ENCODE assay signal across 9 mouse cellular contexts in genomic region chr4:124317042-124317441, GRCm38 (mm10).
DNase-seq lines count a peak whose midpoint lies in the region; ATAC-seq lines count a peak whose summit lies in the region.
"Had no signal": no experiment of that assay in that cellular context is flagged by ENCODE, and none has a peak within 500 bp of the region (broad histone marks: within the 10 kb centered on the region; RNA-seq: fewer than 3 reads in every experiment).

No protein-coding gene starts in this region.

- H3K4me3 ChIP-seq in heart, embryonic 16.5 days (ENCODE audit: low read length): no peak overlapping the region
- no peak overlapping the region for H3K4me3 ChIP-seq in embryonic facial prominence, embryonic 14.5 days (ENCODE audit: low read depth, low read length)

- no peaks in the 10 kb centered on the region for H3K36me3 ChIP-seq in heart, embryonic 16.5 days (ENCODE audit: control insufficient read depth, insufficient read depth)
- no peaks in the 10 kb centered on the region for H3K36me3 ChIP-seq in embryonic facial prominence, embryonic 14.5 days (ENCODE audit: control insufficient read depth, insufficient read depth, low read length)

- H3K4me2 ChIP-seq in heart, embryonic 16.5 days (ENCODE audit: low read depth, low read length): no peak overlapping the region
- H3K4me2 ChIP-seq in embryonic facial prominence, embryonic 14.5 days (ENCODE audit: low read depth, low read length): no peak overlapping the region

- ATAC-seq in heart, embryonic 16.5 days (replicated peaks; ENCODE audit: extremely low read depth, insufficient read depth, low FRiP score): 0 out of 2 replicates have a peak, but pooled peaks have one; percentile 14
- ATAC-seq in embryonic facial prominence, embryonic 14.5 days (ENCODE audit: low read depth): no peak

- no peak overlapping the region for H3K9ac ChIP-seq in heart, embryonic 16.5 days (ENCODE audit: low read length)
- H3K9ac ChIP-seq in embryonic facial prominence, embryonic 14.5 days (ENCODE audit: low read depth, low read length): no peak overlapping the region

- WGBS in heart, embryonic 16.5 days: 21% methylated on average over 4 of the region's 4 CpGs
- 20% methylated on average over 4 of the region's 4 CpGs for WGBS in embryonic facial prominence, embryonic 14.5 days

- no peaks in the 10 kb centered on the region for H3K27me3 ChIP-seq in heart, embryonic 16.5 days (ENCODE audit: control insufficient read depth, insufficient read depth, low read length)
- H3K27me3 ChIP-seq in embryonic facial prominence, embryonic 14.5 days (replicated peaks; ENCODE audit: control insufficient read depth, insufficient read depth, low read length): no peaks in the 10 kb centered on the region

- no peak for DNase-seq in heart, postnatal 36 days
- DNase-seq in ES-CJ7 (ENCODE audit: low read depth, low spot score): peak; percentile 46
- DNase-seq in embryonic facial prominence, embryonic 14.5 days (ENCODE audit: low spot score): peak; percentile 76
- DNase-seq in kidney, postnatal 4 days: peak; percentile 81 to 86
- no peak for DNase-seq in spleen, adult 12 weeks (ENCODE audit: low spot score)
- no peak for DNase-seq in T-cell, adult 2 months (ENCODE audit: low spot score)
- no peak for DNase-seq in layer of hippocampus, postnatal 36 days
- DNase-seq: adrenal gland, postnatal 25 days had no signal

- H3K27ac ChIP-seq in heart, embryonic 16.5 days (ENCODE audit: low read length): no peak overlapping the region
- no peak overlapping the region for H3K27ac ChIP-seq in embryonic facial prominence, embryonic 14.5 days (replicated peaks; ENCODE audit: low read depth, low read length)

- no peaks in the 10 kb centered on the region for H3K4me1 ChIP-seq in heart, embryonic 16.5 days (ENCODE audit: control insufficient read depth, insufficient read depth, low read length)
- no peaks in the 10 kb centered on the region for H3K4me1 ChIP-seq in embryonic facial prominence, embryonic 14.5 days (ENCODE audit: control insufficient read depth, insufficient read depth, low read length)

- intact Hi-C loops in heart, postnatal 36 days (cut with DNase I): no loop called here

- H3K9me3 ChIP-seq in heart, embryonic 16.5 days (replicated peaks; ENCODE audit: control insufficient read depth, low read length): peaks cover 3% of the 10 kb centered on the region
- H3K9me3 ChIP-seq in embryonic facial prominence, embryonic 14.5 days (ENCODE audit: control insufficient read depth, low read length): no peaks in the 10 kb centered on the region

Comparison
In these comparisons a context has a peak if more than half of its experiments do, and no peak if none do; other contexts are left out.
1. DNase-seq: peak in ES-CJ7 (single experiment), embryonic facial prominence, embryonic 14.5 days (single experiment) and kidney, postnatal 4 days (2 of 2); none in heart, postnatal 36 days (0 of 2), spleen, adult 12 weeks (single experiment), T-cell, adult 2 months (single experiment) and layer of hippocampus, postnatal 36 days (0 of 2).